Mouse (Mus musculus): ENCODE measurements around the gene Tcea3.
A peak's percentile ranks its signal among the peaks of the same experiment; 100 is the strongest.

Tcea3 gene

DNA sequence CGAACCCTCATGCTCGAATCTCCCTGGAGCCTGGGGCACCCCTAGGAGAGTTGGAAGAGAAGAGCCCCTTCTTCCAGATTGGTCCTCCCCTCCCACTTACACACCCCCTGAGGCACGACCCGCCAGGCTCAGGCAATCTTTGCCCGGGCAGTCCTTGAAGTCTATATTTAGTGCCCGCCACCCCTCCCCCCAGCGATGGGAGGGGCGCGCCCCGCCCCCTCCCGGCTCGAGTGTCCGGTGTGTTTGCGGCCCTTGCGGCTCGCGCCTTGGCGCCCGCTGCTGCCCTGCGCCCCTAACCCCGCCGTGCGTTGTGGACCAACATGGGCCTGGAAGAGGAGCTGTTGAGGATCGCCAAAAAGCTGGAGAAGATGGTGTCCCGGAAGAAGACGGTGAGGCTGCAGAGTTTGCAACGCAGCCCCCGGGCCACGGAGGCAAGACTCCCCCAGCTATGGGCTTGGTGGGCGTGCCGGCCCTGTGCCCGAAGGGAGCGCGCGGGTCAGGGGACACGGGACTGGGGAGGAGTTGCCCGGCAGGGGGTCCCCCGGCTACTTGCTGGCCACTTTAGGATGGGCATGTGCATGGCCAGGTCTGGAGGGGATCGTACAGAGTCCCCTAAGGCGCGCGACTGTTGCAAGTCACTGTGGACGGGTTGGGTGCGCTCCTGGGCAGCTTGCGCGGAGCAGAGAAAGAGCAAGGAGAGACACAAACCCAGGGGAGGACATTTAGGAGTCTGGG is at the start of gene Tcea3:
Gene Tcea3 (plus strand): TSS at position 1 of the 735 bp plus-strand sequence.
- no peak for DNase-seq

GRCm38 (mm10) chr4:136198846-136199245 is 48.7 kb upstream of the Tcea3 start:
- DNase-seq = no peak

DNA sequence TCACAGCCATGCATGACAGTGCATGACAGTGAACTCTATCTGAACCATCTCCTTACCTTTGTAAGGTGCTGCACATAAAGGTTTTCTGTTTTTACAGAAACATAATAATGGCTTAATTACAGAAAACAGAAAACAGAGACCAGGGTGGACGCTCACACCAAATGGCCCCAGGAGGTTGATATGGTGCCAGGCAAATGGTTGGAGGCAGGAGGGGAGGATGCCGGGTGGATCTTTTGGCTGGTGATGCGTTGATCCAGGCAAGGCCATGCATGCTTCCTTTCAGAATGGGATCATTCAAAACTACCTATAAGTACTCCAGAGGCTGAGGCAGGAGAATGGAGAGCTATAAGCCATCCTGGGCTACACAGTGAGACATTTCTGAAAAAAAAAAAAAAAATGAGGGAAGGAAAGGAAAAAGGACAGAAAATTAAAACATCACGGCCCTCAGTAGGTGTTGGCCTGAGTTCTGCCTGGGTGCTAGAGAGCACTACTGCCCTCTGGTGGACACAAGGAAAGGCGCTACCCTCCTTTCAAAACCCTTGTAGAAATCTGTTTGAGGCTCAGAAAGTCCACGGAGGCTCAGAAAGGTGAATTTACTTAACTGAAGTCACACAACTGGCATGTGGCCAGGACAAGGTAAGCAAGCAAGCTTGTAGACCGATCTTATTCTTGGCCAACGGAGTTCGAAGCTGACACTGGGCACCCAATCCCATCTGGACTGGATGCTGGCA is 47.8 kb upstream of the Tcea3 start:
- DNase-seq = no peak

- DNase-seq = peak in 1 of 2 experiments; percentile 61
These were observed 45.0 kb upstream of the Tcea3 start for GRCm38 (mm10) chr4:136202509-136202908.

DNA sequence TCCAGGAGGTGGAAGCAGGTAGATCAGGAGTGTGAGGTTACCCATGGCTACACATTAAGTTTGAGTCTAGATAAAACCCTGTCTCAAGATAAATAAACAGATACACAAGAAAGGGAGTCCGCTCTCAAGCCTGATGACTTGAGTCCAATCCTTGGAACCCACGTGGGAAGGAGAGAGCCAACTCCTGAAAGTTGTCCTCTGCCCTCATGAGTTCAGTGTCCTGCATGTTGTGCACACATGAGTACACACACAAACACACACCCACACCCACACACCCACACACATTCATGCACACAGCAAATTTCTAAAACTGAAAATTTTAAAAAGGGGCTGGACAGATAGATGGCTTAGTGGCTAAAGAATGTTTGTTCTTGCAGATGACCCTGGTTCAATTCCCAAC is 42.8 kb upstream of the Tcea3 start:
- no peak for DNase-seq

DNA sequence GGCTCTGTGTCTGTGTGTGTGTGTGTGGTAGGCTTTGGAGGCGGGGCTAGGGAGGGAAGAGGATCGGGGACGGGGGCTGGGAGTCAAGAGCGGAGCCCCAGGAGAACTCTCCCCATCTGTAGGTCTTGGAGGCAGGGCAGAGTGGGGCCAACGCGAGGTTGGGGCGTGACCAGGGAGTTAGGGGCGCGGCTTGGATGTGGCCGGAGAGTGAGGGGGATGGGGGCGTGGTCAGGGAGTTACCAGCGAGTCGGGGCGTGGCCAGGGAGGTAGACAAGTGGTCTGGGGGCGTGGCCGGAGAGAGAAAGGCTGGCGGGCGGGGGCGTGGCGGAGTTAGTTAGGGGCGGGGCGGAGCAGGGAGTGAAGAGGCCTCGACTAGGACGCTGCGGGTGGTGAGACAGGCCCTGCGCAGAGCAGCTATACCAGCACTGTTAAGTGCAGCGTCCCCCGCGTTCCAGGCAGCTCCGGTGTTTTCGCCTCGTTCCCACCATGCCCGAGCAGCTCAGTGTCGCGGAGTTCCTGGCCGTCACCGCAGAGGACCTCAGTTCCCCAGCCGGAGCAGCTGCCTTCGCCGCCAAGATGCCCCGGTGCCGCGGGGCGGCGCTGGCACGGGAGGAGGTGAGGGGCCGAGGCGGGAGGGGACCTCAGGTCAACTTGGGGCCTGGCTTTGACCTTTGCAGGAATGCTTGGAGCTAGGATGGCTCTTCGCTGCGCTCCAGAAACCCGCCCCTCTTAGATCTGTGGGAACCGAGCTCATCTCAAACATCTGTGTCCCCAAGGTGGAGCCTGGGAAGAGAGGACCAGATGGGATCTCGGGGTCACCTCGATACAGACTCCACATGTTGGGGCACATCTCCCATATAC is 41.3 kb upstream of the Tcea3 start, which contains the start of gene Asap3:
Gene Asap3 (plus strand): TSS at position 333 of the 861 bp plus-strand sequence.
- DNase-seq = peak; percentile 84 to 94

DNA sequence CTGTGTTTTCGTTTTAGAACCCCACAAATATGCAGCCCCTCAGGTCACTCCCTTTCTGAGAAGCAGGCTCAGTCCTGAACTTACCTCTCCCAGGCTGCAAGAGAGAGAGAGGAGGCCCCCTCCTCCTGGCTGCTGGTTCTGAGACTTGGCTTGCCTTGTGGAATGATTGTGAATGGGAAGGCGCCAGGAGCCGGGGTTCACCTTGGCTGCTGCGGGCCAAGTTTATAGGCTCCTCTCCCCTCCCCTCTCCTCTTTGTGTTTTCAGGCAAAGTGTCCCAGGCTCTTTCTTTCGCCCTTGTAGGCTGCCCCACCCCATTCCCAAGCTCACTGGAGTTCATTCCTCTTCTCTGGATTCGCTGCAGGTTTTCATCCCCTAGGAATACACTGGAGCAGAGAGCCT is 40.6 kb upstream of the Tcea3 start:
- no peak for DNase-seq

- no peak for DNase-seq
These were observed 36.6 kb upstream of the Tcea3 start for GRCm38 (mm10) chr4:136210931-136211330.

- DNase-seq = no peak
These were observed 33.9 kb upstream of the Tcea3 start for GRCm38 (mm10) chr4:136213629-136214028.

GRCm38 (mm10) chr4:136214828-136215227 is 32.7 kb upstream of the Tcea3 start:
- DNase-seq = no peak

DNA sequence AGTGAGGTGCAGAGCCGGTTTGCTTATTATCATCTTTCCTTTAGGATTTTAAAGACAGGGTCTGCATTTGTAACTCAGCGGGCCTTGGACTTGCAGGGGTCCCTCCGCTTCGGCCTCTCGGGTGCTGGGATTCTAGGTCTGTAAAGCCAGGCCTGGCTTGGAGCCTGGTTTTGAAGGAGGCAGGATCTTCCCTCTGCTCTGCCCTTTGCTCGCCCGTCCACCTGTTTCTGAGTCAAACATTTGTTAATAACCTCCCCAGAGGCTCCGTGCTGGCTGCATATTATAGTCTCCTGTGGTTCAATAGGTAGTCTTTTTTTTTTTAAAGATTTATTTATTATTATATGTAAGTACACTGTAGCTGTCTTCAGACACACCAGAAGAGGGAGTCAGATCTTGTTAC is 32.0 kb upstream of the Tcea3 start:
- DNase-seq = no peak

- no peak for DNase-seq
These were observed 30.5 kb upstream of the Tcea3 start for GRCm38 (mm10) chr4:136217063-136217462.

DNA sequence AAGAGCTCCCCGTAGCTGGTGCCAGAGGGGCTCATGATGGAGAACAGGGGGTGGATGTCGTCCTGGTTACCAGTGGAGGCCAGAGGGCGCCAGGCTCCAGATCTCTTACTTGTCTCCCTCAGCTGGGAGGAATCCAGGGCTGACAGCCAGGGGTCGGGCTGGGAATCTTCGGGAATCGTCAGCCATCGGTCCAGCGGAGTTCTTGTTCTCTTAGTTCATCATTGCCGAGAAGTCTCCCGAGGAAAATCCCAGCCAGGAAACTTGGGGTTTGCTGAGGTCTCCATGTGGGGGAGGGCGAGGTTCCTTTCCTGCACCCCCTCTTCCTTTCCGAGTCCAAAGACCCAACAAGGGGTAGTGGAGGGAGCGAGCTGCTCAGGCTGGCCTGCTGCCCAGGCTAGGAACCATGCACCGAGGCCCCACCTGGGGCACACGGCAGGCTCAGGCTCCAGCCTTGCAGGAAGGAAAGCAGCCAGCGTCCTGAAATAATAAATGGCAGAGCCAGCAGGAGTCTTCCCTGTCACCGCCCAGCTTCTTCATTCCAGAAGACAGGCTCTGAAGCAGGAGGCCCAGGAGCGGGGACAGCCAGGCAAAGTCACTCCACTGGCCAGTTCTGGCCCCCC is 28.8 kb upstream of the Tcea3 start:
- no peak for DNase-seq

- DNase-seq = no peak
These were observed 27.3 kb upstream of the Tcea3 start for GRCm38 (mm10) chr4:136220133-136220775.

DNA sequence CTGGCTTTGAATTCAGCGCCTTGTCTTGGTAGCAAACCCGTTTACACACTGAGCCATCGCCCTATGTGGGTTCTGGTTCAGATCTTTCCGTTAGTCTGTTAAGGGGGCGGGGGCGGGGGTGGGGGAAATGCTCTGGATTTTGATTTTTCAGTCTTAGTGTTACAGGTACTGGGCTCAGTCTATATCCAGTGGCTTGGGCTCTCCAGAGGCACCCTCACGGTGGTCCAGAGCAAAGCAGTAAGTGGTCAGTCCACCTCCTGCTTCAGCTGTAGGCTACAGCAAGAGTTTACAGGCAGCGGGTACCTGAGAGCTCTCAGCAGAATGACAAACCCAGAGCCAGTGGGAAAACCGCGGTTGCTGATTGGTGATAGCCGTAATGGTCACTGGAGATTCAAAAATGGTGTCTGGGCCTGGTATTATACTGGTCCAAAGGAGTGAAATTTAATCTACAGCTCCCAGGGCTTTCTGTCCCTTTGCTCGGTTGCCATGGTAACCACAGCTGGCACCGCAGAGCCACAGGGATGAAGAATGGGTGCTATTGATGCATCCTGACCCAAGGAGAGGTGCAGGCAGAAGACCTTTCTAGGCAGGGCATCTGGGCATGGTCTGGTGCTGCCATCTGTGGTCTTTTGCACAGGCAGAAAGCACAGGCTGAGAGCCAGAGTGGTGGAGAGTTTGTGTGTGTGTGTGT is 23.8 kb upstream of the Tcea3 start:
- DNase-seq = no peak

DNA sequence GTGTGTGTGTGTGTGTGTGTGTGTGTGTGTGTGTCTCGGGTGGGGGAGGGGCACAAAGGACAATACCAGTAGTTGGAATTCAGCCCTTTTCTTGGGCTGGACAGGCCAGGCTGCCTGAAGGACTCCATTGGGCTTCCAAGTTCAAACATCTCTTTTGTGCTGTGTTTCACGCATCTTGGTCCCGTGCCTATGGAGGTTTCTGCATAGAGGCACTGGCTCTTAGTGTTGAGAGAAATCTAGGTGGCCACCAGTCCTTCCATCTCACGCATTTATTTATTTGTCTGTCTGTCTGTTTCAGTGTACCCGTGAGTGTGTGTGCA is 23.3 kb upstream of the Tcea3 start:
- DNase-seq = no peak

- no peak for DNase-seq
These were observed 22.7 kb upstream of the Tcea3 start for GRCm38 (mm10) chr4:136224677-136225460.

- DNase-seq = no peak
These were observed 20.1 kb upstream of the Tcea3 start for GRCm38 (mm10) chr4:136227408-136227807.

- DNase-seq = no peak
These were observed 18.9 kb upstream of the Tcea3 start for GRCm38 (mm10) chr4:136228640-136229039.

DNA sequence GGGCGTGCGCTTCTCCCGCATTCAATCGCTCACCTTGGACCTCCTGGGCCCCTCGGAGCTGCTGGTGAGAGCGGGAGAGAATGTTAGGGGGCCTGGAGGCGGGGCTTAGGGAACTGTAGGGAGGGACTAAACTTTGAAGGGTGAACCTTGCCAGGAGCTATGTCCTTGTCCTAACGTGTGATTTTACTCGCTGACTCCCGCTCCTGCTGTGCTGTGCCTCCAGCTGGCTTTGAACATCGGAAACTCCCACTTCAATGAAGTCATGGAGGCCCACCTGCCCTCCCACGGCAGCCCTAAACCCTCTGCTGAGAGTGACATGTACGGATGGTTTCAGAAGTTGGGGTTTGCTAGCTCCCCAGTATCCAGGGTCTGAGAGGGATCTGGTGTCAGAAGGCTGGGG is 8.9 kb upstream of the Tcea3 start:
- DNase-seq = no peak

DNA sequence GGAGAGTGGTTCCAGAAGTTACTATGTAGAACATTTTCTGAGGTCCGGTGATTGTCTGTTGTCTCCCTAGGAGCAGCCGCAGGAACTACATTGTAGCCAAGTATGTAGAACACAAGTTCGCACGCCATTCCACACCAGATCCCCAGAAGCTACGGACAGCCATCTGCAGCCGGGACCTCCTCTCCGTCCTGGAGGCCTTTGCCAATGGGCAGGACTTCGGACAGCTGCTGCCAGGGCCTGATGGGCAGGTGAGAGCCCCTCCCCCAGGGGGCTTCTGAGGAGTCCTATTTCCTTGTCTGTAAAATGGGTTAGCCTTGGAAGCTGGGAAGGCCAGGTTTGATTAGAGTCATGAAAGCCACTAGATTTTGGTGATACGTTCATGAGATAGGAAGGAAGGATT is 8.4 kb upstream of the Tcea3 start:
- no peak for DNase-seq
